Mouse (Mus musculus) olfactory bulb, adult 2 months (tissue): Measurements from ENCODE around the gene Ndst4. TPM values are rescaled to one million over a fixed set of nuclear protein-coding genes. Genes with fewer than 3 reads are reported as not detected.

Experiments used
- H3K27ac ChIP-seq: fragments of 200-500 bp; 2 replicates; pipeline ENCODE4 v1.5.1; 2012; ENCODE audit warnings: low read depth, low read length; ENCODE audit not compliant: insufficient read depth
- H3K4me1 ChIP-seq: fragments of 200-500 bp; 2 replicates; pipeline ENCODE4 v1.6.1; 2012; ENCODE audit warnings: low read length; ENCODE audit not compliant: control insufficient read depth, insufficient read depth
- H3K4me3 ChIP-seq: fragments of 200-500 bp; 2 replicates; pipeline ENCODE4 v1.5.1; 2012; ENCODE audit warnings: mild to moderate bottlenecking, low read depth, low read length, moderate library complexity; ENCODE audit not compliant: insufficient read depth
- CTCF ChIP-seq: fragments of 200-500 bp; IDR thresholded peaks from 2 replicates; pipeline ENCODE4 v1.5.1; 2012; ENCODE audit warnings: low read depth, mild to moderate bottlenecking, low read length, moderate library complexity; ENCODE audit not compliant: insufficient read depth
- POLR2A ChIP-seq: fragments of 200-500 bp; IDR thresholded peaks from 2 replicates; pipeline ENCODE4 v1.6.1; 2012; ENCODE audit warnings: mild to moderate bottlenecking, low read depth, low read length, moderate library complexity; ENCODE audit not compliant: insufficient read depth
- WGBS: fragments of 180-500 bp; shearing (Covaris S2); methylation state at CpG from one replicate; pipeline ENCODE4 v1.1.7; 2018; 5-methylcytosine and 5-hydroxymethylcytosine counted together
- polyA plus RNA-seq: library from polyadenylated mRNA; stranded (reverse); fragments of >200 nt; gene quantifications from 2 replicates; pipeline ENCODE4 v1.2.4, GENCODE M21; 2012; ENCODE audit warnings: low replicate concordance; ENCODE audit not compliant: missing spikeins, insufficient read depth, insufficient read length

Ndst4 gene
- polyA plus RNA-seq, 1 experiment, result not detected

- TF ChIP-seq POLR2A, result no peak
- no peak for TF ChIP-seq CTCF
- Histone ChIP-seq H3K4me3 (no peak overlapping the region), H3K27ac (no peak overlapping the region), H3K4me1 (no peaks in the 10 kb centered on the region)
- WGBS, result 73% methylated on average over 2 of the region's 2 CpGs
Measured at GRCm38 (mm10) chr3:125687601-125688000, 283.7 kb downstream of the Ndst4 start.

- no peaks in the 10 kb centered on the region for H3K4me1 ChIP-seq
- TF ChIP-seq POLR2A (no peak), CTCF (no peak)
- WGBS, result 51% methylated on average over 1 of the region's 1 CpGs
- no peak overlapping the region for H3K4me3 ChIP-seq
- H3K27ac ChIP-seq, result no peak overlapping the region
Measured at GRCm38 (mm10) chr3:125690948-125691347, 287.1 kb downstream of the Ndst4 start.

- Histone ChIP-seq H3K4me1 (no peaks in the 10 kb centered on the region), H3K4me3 (no peak overlapping the region), H3K27ac (no peak overlapping the region)
- WGBS, result 72% methylated on average over 2 of the region's 2 CpGs
- TF ChIP-seq CTCF, result no peak
- no peak for TF ChIP-seq POLR2A
Measured at GRCm38 (mm10) chr3:125722953-125723352, 319.1 kb downstream of the Ndst4 start.

GRCm38 (mm10) chr3:125734945-125735344, 331.1 kb downstream of the Ndst4 start:
- H3K4me3 ChIP-seq, result no peak overlapping the region
- WGBS, result 72% methylated on average over 2 of the region's 2 CpGs
- TF ChIP-seq POLR2A, result no peak
- H3K27ac ChIP-seq, result no peak overlapping the region
- no peaks in the 10 kb centered on the region for H3K4me1 ChIP-seq

- 69% methylated on average over 3 of the region's 3 CpGs for WGBS
- no peak for TF ChIP-seq CTCF
- TF ChIP-seq POLR2A, result no peak
- H3K27ac ChIP-seq, result no peak overlapping the region
- no peaks in the 10 kb centered on the region for H3K4me1 ChIP-seq
- no peak overlapping the region for H3K4me3 ChIP-seq
Measured at GRCm38 (mm10) chr3:125744468-125745141, 340.7 kb downstream of the Ndst4 start.

GRCm38 (mm10) chr3:125745142-125745496, 341.2 kb downstream of the Ndst4 start:
- Histone ChIP-seq H3K4me1 (no peaks in the 10 kb centered on the region), H3K4me3 (no peak overlapping the region), H3K27ac (no peak overlapping the region)
- TF ChIP-seq CTCF (no peak), POLR2A (no peak)
- 84% methylated on average over 3 of the region's 3 CpGs for WGBS

GRCm38 (mm10) chr3:125746367-125746766, 342.5 kb downstream of the Ndst4 start:
- Histone ChIP-seq H3K27ac (no peak overlapping the region), H3K4me3 (no peak overlapping the region), H3K4me1 (no peaks in the 10 kb centered on the region)
- 66% methylated on average over 3 of the region's 3 CpGs for WGBS
- TF ChIP-seq POLR2A (no peak), CTCF (no peak)

- no peaks in the 10 kb centered on the region for H3K4me1 ChIP-seq
- WGBS, result 44% methylated on average over 1 of the region's 1 CpGs
- TF ChIP-seq POLR2A (no peak), CTCF (no peak)
Measured at GRCm38 (mm10) chr3:125756911-125757310, 353.0 kb downstream of the Ndst4 start.

GRCm38 (mm10) chr3:125760711-125761110, 356.8 kb downstream of the Ndst4 start:
- H3K27ac ChIP-seq, result no peak overlapping the region
- no peak overlapping the region for H3K4me3 ChIP-seq
- no peaks in the 10 kb centered on the region for H3K4me1 ChIP-seq
- TF ChIP-seq CTCF (no peak), POLR2A (no peak)

More at GRCm38 (mm10) chr3:125756911-125757310, 353.0 kb downstream of the Ndst4 start:
- Histone ChIP-seq H3K4me3 (no peak overlapping the region), H3K27ac (no peak overlapping the region)
